Mouse (Mus musculus) kidney, embryonic 16.5 days (tissue): ENCODE measurements around the gene Ten1. TPM values are rescaled to one million over a fixed set of nuclear protein-coding genes. Genes with fewer than 3 reads are reported as not detected.

Source experiments
- ATAC-seq: fragments of 200-750 bp; cut with Nextera tagmentation; 2 replicates; pipeline ENCODE4 v1.8.0; 2017; ENCODE audit warnings: moderate TSS enrichment; ENCODE audit not compliant: low FRiP score, low TSS enrichment
- H3K27ac ChIP-seq: fragments of 300-500 bp; sonication (generic); 2 replicates; pipeline ENCODE4 v1.5.1; 2014; ENCODE audit warnings: low read length
- H3K27me3 ChIP-seq: fragments of 300-500 bp; sonication (generic); 2 replicates; pipeline ENCODE4 v1.6.1; 2014; ENCODE audit warnings: low read length, control low read depth, mixed read lengths; ENCODE audit not compliant: insufficient read depth
- H3K36me3 ChIP-seq: fragments of 300-500 bp; sonication (generic); 2 replicates; pipeline ENCODE4 v1.6.1; 2014; ENCODE audit warnings: low read length, control low read depth, mixed read lengths; ENCODE audit not compliant: insufficient read depth
- H3K4me1 ChIP-seq: fragments of 300-500 bp; sonication (generic); 2 replicates; pipeline ENCODE4 v1.6.1; 2014; ENCODE audit warnings: low read length, control low read depth, mixed read lengths; ENCODE audit not compliant: insufficient read depth
- H3K4me2 ChIP-seq: fragments of 300-500 bp; sonication (generic); replicated peaks from 2 replicates; pipeline ENCODE4 v1.6.1; 2014; ENCODE audit warnings: low read depth, low read length
- H3K4me3 ChIP-seq: fragments of 300-500 bp; sonication (generic); 2 replicates; pipeline ENCODE4 v1.5.1; 2014; ENCODE audit warnings: mild to moderate bottlenecking, low read length
- H3K9ac ChIP-seq: fragments of 300-500 bp; sonication (generic); replicated peaks from 2 replicates; pipeline ENCODE4 v1.6.1; 2014; ENCODE audit warnings: low read length
- H3K9me3 ChIP-seq: fragments of 300-500 bp; sonication (generic); 2 replicates; pipeline ENCODE4 v1.6.1; 2016; ENCODE audit warnings: low read length, control low read depth
- WGBS: fragments of 180-500 bp; shearing (Covaris S2); extraction: QIAGEN DNeasy Blood & Tissue Kit; methylation state at CpG from one replicate; pipeline ENCODE4 v1.1.7; 2014; 5-methylcytosine and 5-hydroxymethylcytosine counted together
- polyA plus RNA-seq: library from polyadenylated mRNA; unstranded; fragments of >200 nt; fragmentation: Nextera tagmentation; extraction: Ambion mirVana; gene quantifications from 2 replicates; pipeline ENCODE4 v1.2.1, GENCODE M21; 2015

Ten1 gene
- polyA plus RNA-seq, 1 experiment from 2014 or later = 85.0 TPM

DNA sequence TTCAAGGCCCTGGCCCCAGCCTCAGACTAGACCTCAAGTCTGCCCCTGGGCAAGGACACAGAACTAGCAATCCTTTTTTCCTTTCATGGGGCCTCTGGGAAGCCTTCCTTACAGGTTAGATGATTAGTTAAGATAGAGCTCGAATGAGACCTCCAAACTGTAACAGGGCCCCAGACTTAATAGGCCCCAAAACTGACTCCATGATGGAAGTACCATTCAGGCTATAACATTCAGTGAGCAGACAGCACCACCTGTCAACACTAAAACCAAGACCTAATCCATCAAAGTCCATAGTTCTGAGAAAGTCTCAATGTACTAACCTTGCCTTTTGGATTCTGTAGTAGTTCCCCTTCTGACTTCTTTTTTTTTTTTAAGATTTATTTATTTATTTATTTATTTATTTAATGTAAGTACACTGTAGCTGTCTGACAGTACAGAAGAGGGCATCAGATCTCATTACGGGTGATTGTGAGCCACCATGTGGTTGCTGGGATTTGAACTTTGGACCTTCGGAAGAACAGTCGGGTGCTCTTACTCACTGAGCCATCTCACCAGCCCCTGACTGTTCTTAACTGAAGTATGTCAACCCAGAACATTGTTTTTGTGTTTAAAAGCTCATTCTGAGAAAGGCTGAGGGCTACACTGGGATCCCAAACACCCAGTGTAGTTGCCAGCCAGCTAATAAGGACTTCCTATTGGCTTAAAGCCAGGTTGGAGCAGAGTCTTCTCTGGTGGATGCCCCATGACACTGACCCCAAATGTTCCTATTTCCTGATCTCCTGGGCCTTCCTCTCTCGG is 28.5 kb upstream of the Ten1 start:
- WGBS = 78% methylated on average over 5 of the region's 5 CpGs
- ATAC-seq = no peak
- Histone ChIP-seq H3K4me3 (no peak overlapping the region), H3K9me3 (no peaks in the 10 kb centered on the region), H3K4me2 (no peak overlapping the region), H3K36me3 (peaks cover 25% of the 10 kb centered on the region), H3K4me1 (peaks cover 15% of the 10 kb centered on the region), H3K27ac (peak overlapping the region; percentile 60), H3K27me3 (no peaks in the 10 kb centered on the region), H3K9ac (no peak overlapping the region)

GRCm38 (mm10) chr11:116171959-116172358 is 26.7 kb upstream of the Ten1 start:
- no peak overlapping the region for H3K4me2 ChIP-seq
- no peak overlapping the region for H3K9ac ChIP-seq
- peaks cover 14% of the 10 kb centered on the region for H3K4me1 ChIP-seq
- H3K36me3 ChIP-seq = peaks cover 29% of the 10 kb centered on the region
- no peak overlapping the region for H3K4me3 ChIP-seq
- no peaks in the 10 kb centered on the region for H3K9me3 ChIP-seq
- WGBS = 72% methylated on average over 2 of the region's 2 CpGs
- H3K27ac ChIP-seq = peak overlapping the region; percentile 36; the same call in 1 of the 2 replicates
- H3K27me3 ChIP-seq = no peaks in the 10 kb centered on the region
- ATAC-seq = no peak

- H3K4me1 ChIP-seq = peaks cover 8% of the 10 kb centered on the region; the same call in 1 of the 2 replicates
- H3K36me3 ChIP-seq = peaks cover 53% of the 10 kb centered on the region
- no peak overlapping the region for H3K4me2 ChIP-seq
- H3K27ac ChIP-seq = peak overlapping the region; percentile 87
- H3K9ac ChIP-seq = no peak overlapping the region
- WGBS = 66% methylated on average over 22 of the region's 22 CpGs
- ATAC-seq = peak; percentile 88
- no peak overlapping the region for H3K4me3 ChIP-seq
- H3K9me3 ChIP-seq = no peaks in the 10 kb centered on the region
- H3K27me3 ChIP-seq = no peaks in the 10 kb centered on the region
These were observed 23.7 kb upstream of the Ten1 start for GRCm38 (mm10) chr11:116174775-116175448.

- no peak for ATAC-seq
- Histone ChIP-seq H3K4me3 (no peak overlapping the region), H3K9ac (no peak overlapping the region), H3K36me3 (peaks cover 60% of the 10 kb centered on the region), H3K4me2 (no peak overlapping the region), H3K4me1 (peaks cover 5% of the 10 kb centered on the region; the same call in 1 of the 2 replicates), H3K27ac (peak overlapping the region; percentile 87), H3K9me3 (no peaks in the 10 kb centered on the region), H3K27me3 (no peaks in the 10 kb centered on the region)
- WGBS = 74% methylated on average over 7 of the region's 7 CpGs
These were observed 22.6 kb upstream of the Ten1 start for GRCm38 (mm10) chr11:116176010-116176409.

DNA sequence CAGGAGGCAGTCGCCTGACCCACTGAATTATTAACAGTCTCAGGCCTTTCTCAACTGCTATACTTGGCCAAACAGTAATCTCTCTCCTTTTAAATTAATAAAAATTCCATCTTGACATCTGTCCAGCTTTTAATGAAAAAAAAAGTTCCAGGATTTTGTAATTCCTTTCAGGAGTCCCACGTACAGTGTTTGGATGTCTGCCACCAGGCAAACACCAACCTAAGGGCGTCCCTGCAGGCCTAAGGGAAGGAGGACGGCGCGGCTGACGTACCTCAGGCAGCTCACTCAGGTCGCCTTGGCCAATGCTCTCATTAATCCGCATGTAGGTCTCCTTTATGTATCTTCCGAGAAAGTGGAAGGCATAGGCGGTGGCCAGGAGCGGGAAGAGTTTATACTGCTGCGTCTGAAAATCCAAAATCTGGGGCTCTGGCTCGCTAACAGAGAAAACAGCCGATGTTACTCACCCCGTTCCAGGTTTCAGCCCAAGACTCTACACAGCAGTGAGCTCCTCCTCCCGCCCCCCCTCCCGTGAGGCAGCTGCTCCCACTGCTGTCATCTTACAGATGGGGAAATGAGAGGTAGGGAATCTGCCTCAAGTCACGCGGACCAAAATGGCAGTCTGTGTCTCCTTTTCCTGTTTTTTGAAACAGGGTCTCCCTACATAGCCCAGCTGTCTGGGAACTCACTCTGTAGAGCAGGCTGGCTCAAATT is 20.1 kb upstream of the Ten1 start:
- Histone ChIP-seq H3K27me3 (no peaks in the 10 kb centered on the region), H3K4me2 (no peak overlapping the region), H3K27ac (no peak overlapping the region), H3K4me3 (no peak overlapping the region), H3K36me3 (peaks cover 60% of the 10 kb centered on the region), H3K9ac (no peak overlapping the region), H3K4me1 (peaks cover 5% of the 10 kb centered on the region; the same call in 1 of the 2 replicates), H3K9me3 (no peaks in the 10 kb centered on the region)
- 90% methylated on average over 20 of the region's 20 CpGs for WGBS
- ATAC-seq = no peak

- Histone ChIP-seq H3K4me2 (no peak overlapping the region), H3K36me3 (peaks cover 33% of the 10 kb centered on the region), H3K4me3 (no peak overlapping the region), H3K9me3 (no peaks in the 10 kb centered on the region), H3K9ac (no peak overlapping the region), H3K4me1 (0 out of 2 replicates have a peak, but pooled peaks cover 3% of the 10 kb centered on the region), H3K27ac (no peak overlapping the region), H3K27me3 (no peaks in the 10 kb centered on the region)
- no peak for ATAC-seq
- 86% methylated on average over 3 of the region's 3 CpGs for WGBS
These were observed 12.8 kb upstream of the Ten1 start for GRCm38 (mm10) chr11:116185836-116186235.

DNA sequence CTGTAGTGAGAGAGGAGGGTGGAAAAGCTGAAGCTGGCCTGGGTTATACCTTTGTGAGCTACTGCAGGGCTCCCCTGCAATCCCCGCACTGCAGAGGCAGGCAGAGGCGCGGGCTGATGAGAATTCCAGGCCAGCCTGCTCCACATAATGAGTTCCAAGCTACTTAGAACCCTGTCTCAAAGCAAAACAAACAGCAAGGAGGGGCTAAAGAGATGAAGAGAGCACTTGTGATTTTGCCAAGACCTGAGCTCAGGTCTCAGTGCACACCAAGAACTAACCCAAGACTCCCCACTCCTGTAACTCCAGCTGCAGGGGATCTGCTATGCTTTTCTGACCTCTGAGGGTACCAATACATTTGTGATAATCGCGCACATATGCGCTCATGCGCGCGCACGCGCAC is 12.3 kb upstream of the Ten1 start:
- H3K4me1 ChIP-seq = 0 out of 2 replicates have a peak, but pooled peaks cover 3% of the 10 kb centered on the region
- no peak overlapping the region for H3K27ac ChIP-seq
- no peak overlapping the region for H3K9ac ChIP-seq
- 89% methylated on average over 11 of the region's 11 CpGs for WGBS
- H3K4me2 ChIP-seq = no peak overlapping the region
- H3K27me3 ChIP-seq = no peaks in the 10 kb centered on the region
- no peak overlapping the region for H3K4me3 ChIP-seq
- ATAC-seq = no peak
- no peaks in the 10 kb centered on the region for H3K9me3 ChIP-seq
- peaks cover 36% of the 10 kb centered on the region for H3K36me3 ChIP-seq

- Histone ChIP-seq H3K4me1 (0 out of 2 replicates have a peak, but pooled peaks cover 3% of the 10 kb centered on the region), H3K4me2 (no peak overlapping the region), H3K36me3 (peaks cover 31% of the 10 kb centered on the region), H3K9me3 (no peaks in the 10 kb centered on the region), H3K9ac (peak overlapping the region; percentile 41; the same call in 1 of the 2 replicates), H3K27ac (0 out of 2 replicates have a peak overlapping the region, but pooled peaks have one; percentile 38), H3K27me3 (no peaks in the 10 kb centered on the region), H3K4me3 (no peak overlapping the region)
- ATAC-seq = no peak
- 72% methylated on average over 11 of the region's 11 CpGs for WGBS
These were observed 11.3 kb upstream of the Ten1 start for GRCm38 (mm10) chr11:116187226-116187930.

GRCm38 (mm10) chr11:116194619-116195018 is 4.0 kb upstream of the Ten1 start:
- no peak for ATAC-seq
- Histone ChIP-seq H3K27ac (no peak overlapping the region), H3K4me3 (no peak overlapping the region), H3K9ac (0 out of 2 replicates have a peak overlapping the region, but pooled peaks have one; percentile 9), H3K36me3 (peaks cover 12% of the 10 kb centered on the region), H3K4me1 (peaks cover 20% of the 10 kb centered on the region), H3K4me2 (no peak overlapping the region), H3K27me3 (no peaks in the 10 kb centered on the region), H3K9me3 (no peaks in the 10 kb centered on the region)
- 95% methylated on average over 8 of the region's 8 CpGs for WGBS
